Mouse (Mus musculus) left cerebral cortex, adult 2 months (tissue): Measurements from ENCODE around the gene Ccdc30. TPM values are rescaled to one million over a fixed set of nuclear protein-coding genes. Genes with fewer than 3 reads are reported as not detected.
A peak's percentile ranks its signal among the peaks of the same experiment; 100 is the strongest.
"Not testable (repeated sequence)": the region's sequence is repeated elsewhere in the genome, so short reads cannot be mapped to it uniquely, and the experiment has no call there.

Experiments
- DNase-seq, 2 experiments: peaks; one replicate each; pipeline ENCODE4 v3.0.0; 2021 to 2022; ENCODE audit warnings: low spot score in 2 of 2, mixed read lengths in 1 of 2; ENCODE audit errors: extremely low spot score in 1 of 2
- H3K27ac ChIP-seq: fragments of 200-600 bp; 2 replicates; pipeline ENCODE4 v1.8.1; 2022
- H3K4me3 ChIP-seq: fragments of 200-600 bp; 2 replicates; pipeline ENCODE4 v1.8.1; 2022
- CTCF ChIP-seq: fragments of 200-600 bp; IDR thresholded peaks from 2 replicates; pipeline ENCODE4 v1.8.1; 2022; ENCODE audit warnings: antibody characterized with exemption, mild to moderate bottlenecking, moderate library complexity
- intact Hi-C: fragments of 180-260 bp; cut with DNase I; formaldehyde crosslinking; loops from one replicate; pipeline ENCODE4 v1.15.1; 2025
- total RNA-seq, 2 experiments: library from RNA; stranded (reverse); gene quantifications; 2 replicates each; pipeline ENCODE4 v1.2.3; 2021

Gene Ccdc30
- total RNA-seq, 2 experiments from 2014 or later, result 19.6 to 20.8 TPM

DNA sequence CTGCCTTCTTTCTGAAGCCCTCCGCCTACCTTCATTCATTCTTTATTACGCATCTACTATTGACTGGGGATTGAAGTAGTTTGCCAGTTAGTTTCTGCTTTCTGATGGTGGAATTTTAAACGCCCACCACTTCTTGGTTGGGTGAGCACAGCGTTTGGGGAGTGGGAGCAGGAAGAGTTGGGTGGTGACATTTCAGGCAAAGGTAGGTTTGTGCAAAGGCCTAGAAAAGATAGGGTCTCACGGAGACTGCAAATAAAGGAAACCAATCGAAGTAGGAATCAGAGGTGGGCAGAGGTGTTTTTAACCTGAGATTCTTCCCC is 120.2 kb downstream of the Ccdc30 start:
- peak overlapping the region; percentile 66 for H3K4me3 ChIP-seq
- DNase-seq, result peak in 1 of 2 experiments; percentile 11
- no peak for TF ChIP-seq CTCF
- intact Hi-C loops, result loop anchor here (2.0 to 10.0 kb wide), 2 partner anchors 26 to 240 kb away; partner anchors contain the start of genes Foxj3, Frg2f1 and Ppih
- peak overlapping the region; percentile 98 for H3K27ac ChIP-seq

DNA sequence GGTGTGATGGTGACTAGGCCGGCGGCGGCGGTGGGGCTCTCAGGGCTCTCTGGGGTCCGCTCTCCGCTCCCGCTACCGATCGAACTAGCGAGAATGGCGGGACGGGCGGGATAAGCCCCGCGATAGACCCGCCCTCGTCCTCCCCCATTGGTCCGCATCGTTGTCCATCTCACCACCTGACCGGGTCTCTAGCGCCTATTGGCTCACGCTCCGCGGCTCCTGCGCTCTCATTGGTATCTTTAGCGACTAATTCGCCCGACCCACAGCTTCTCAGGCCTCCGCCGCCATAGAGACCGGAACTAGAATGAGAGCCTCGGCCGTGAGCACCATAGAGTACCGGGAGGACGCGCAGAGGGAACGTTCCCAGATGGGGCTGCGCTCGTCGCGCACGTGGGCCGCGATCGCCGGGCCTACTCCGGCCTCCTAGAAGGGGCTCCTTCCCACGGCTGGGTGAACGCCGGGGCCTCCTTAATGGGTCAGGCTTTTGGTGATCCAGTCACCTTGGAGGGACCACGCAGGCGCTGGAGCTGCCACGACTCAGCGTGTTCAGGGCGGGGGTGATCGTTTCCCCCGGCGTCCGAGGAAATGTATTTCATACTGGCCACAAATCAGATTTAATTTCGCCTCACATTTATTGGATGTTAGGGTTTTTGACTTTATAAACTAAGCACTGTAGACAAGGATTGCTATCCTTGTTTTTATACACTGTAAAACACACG is 120.7 kb downstream of the Ccdc30 start, which contains the start of gene Ybx1:
Gene Ybx1 (minus strand): TSS at position 190 of the 719 bp plus-strand sequence.
- TF ChIP-seq CTCF, result no peak
- intact Hi-C loops, result loop anchor here (2.0 to 10.0 kb wide), 2 partner anchors 26 to 240 kb away; partner anchors contain the start of genes Foxj3, Frg2f1 and Ppih
- peak; percentile 100 for DNase-seq
- Histone ChIP-seq H3K4me3 (peak within 1 kb of the TSS; percentile 66), H3K27ac (peak within 1 kb of the TSS; percentile 98)

- H3K27ac ChIP-seq, result peak overlapping the region; percentile 78
- DNase-seq, result peak; percentile 19 to 51
- no peak for TF ChIP-seq CTCF
- H3K4me3 ChIP-seq, result peak overlapping the region; percentile 66
- intact Hi-C loops, result loop anchor here (2.0 to 10.0 kb wide), 3 partner anchors 27 to 241 kb away; partner anchors contain the start of genes Foxj3, Frg2f1 and Ppih
Observed at GRCm38 (mm10) chr4:119293574-119294258, 121.6 kb downstream of the Ccdc30 start.

DNA sequence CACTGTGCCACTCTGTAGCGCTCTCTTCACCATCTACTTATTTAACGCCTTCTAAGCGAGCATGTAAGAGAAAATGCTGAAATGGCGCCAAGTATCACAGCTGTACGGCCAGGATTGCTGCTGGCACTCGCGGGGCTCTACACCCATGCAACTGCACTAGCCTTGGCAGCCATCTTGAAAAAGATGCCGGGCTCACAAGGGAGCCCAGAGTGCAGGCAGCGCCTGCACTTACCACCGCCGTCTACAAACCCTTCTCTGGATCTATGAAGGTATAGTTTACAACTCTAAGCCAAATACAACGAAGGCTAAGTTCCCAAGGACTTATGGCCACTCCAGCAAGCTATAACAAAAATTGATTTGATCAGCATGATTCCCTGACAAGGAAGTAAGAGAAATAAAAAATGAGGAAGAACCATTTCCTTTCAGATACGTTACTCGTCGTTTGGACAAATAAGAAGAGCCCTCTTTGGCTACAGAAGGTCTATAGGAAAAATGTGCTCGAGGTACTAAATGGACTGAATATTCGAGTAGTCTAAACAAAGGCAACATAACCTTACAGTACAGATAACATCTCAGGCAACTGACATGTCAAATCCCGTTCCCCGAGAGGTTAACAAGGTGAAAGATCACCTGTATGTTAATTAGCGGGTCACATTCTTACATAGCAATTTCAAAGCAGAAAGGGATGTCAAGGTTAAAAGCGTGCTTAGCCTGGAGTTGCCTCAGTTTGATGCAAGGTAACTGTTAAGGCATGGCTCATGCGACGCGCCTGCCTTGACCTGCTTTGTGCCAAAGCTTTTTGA is 122.3 kb downstream of the Ccdc30 start:
- peak overlapping the region; percentile 66 for H3K4me3 ChIP-seq
- TF ChIP-seq CTCF, result no peak
- DNase-seq, result peak; percentile 35 to 40
- peak overlapping the region; percentile 22; the same call in 1 of the 2 replicates for H3K27ac ChIP-seq
- intact Hi-C loops, result loop anchor here (2.0 to 10.0 kb wide), 2 partner anchors 48 to 242 kb away; partner anchors contain the start of genes Foxj3 and Frg2f1

DNA sequence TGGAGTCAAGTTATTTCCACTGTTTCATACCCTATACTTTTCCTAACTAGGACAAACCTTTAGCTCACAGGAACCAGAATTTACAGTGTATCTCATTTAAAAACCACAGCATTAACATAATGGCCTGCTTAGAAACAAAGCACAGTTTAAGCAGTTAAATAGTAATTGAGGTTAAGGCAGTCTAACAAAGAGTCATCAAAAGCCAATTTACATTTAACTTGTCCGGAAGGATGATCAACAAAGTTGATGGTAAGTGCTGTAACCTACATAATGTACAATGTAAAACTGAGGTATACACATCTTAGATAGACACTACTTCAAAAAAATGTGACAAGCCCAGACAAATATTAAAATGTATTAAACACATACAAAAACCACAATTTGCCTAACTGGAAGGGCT is 123.4 kb downstream of the Ccdc30 start:
- intact Hi-C loops, result loop anchor here (2.0 to 10.0 kb wide), 2 partner anchors 47 to 243 kb away; partner anchors contain the start of genes Foxj3 and Frg2f1
- Histone ChIP-seq H3K27ac (no peak overlapping the region), H3K4me3 (peak overlapping the region; percentile 66)
- DNase-seq, result no peak
- TF ChIP-seq CTCF, result no peak

GRCm38 (mm10) chr4:119285336-119285735 is 130.0 kb downstream of the Ccdc30 start:
- Histone ChIP-seq H3K4me3 (no peak overlapping the region), H3K27ac (no peak overlapping the region)
- no peak for TF ChIP-seq CTCF
- DNase-seq, result no peak
- intact Hi-C loops, result no loop called here

DNA sequence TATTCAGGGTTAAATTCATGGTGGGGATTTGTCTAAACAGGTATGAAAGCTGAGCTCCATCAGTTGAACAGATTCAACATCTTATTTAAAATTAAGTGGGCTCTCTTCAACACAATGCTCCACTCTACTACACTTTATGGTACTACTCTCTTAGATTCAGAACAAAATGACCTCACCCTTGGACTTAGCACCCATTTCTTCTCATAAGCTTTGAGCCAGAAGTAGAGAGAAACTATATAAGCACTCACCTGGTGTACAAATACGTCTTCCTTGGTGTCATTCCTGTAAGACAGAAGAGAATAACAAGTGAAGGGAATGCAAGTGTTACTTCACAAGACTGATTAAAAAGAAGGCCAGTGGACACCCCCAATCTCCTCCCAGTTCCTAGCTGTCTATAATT is 130.5 kb downstream of the Ccdc30 start:
- DNase-seq, result no peak
- Histone ChIP-seq H3K27ac (no peak overlapping the region), H3K4me3 (no peak overlapping the region)
- no peak for TF ChIP-seq CTCF
- intact Hi-C loops, result no loop called here

GRCm38 (mm10) chr4:119278784-119279183 is 136.5 kb downstream of the Ccdc30 start:
- intact Hi-C loops, H3K27ac ChIP-seq, DNase-seq, H3K4me3 ChIP-seq: not testable (repeated sequence)

- intact Hi-C loops, result no loop called here
- H3K27ac ChIP-seq, result peak overlapping the region; percentile 38; the same call in 1 of the 2 replicates
- no peak for TF ChIP-seq CTCF
- no peak overlapping the region for H3K4me3 ChIP-seq
- DNase-seq, result no peak
Observed at GRCm38 (mm10) chr4:119275726-119276125, 139.6 kb downstream of the Ccdc30 start.

- no peak; the same call in 1 of the 2 replicates for TF ChIP-seq CTCF
- peak overlapping the region; percentile 38 for H3K27ac ChIP-seq
- no peak for DNase-seq
- intact Hi-C loops, result no loop called here
- no peak overlapping the region for H3K4me3 ChIP-seq
Observed at GRCm38 (mm10) chr4:119275226-119275625, 140.1 kb downstream of the Ccdc30 start.

DNA sequence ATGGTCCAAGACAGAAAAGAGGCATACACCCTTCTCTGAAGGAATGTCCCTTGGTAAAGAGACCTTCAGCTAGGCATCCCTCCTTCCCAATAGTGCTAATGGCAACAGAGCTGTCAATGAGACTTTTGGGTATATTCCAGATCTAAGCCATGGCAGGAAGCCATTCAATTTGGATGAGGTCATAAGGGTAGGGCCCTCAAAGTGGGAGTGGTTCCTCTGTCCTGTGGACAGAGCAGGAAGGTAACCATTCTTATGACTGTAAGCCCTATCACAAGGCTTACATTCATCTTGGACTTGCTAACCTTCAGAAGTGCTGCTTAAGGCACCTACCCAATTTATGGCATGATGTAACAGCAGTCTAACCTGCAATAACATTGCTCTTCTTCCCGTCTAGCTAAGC is 140.7 kb downstream of the Ccdc30 start:
- no peak overlapping the region for H3K4me3 ChIP-seq

More for the DNA sequence above, 140.7 kb downstream of the Ccdc30 start:
- no peak for DNase-seq
- TF ChIP-seq CTCF, result no peak
- intact Hi-C loops, result no loop called here
- H3K27ac ChIP-seq, result peak overlapping the region; percentile 38

Other genes starting within 250 kb of the Ccdc30 start
- gene Zfp691, start 241.3 kb downstream of the Ccdc30 start, total RNA-seq, result 1 to 10 TPM; 7.5 to 7.8 TPM
- under 1 TPM; 0.40 to 0.54 TPM for gene Ermap, start 225.5 kb downstream of the Ccdc30 start, total RNA-seq
- gene Svbp, start 220.2 kb downstream of the Ccdc30 start, total RNA-seq, result 10 to 100 TPM; 15.1 to 17.2 TPM
- gene Tmem269, start 197.3 kb downstream of the Ccdc30 start, total RNA-seq, result under 1 TPM; 0.44 to 0.57 TPM
- 10 to 100 TPM; 28.5 to 30.4 TPM for gene AU022252, start 182.8 kb downstream of the Ccdc30 start, total RNA-seq
- 1 to 10 TPM; 8.0 to 8.9 TPM for gene P3h1, start 182.6 kb downstream of the Ccdc30 start, total RNA-seq
- gene Cldn19, start 160.1 kb downstream of the Ccdc30 start, total RNA-seq, result under 1 TPM; 0.18 to 0.30 TPM
- gene Ybx1, start 120.9 kb downstream of the Ccdc30 start, total RNA-seq, result 100 to 1,000 TPM; 191 to 223 TPM
- 10 to 100 TPM; 14.1 to 20.8 TPM for gene Ppih, start 95.0 kb downstream of the Ccdc30 start, total RNA-seq
- 1 to 10 TPM; 5.7 to 7.0 TPM for gene Ppcs, start 6.9 kb upstream of the Ccdc30 start, total RNA-seq
- under 1 TPM; 0.30 to 0.36 TPM for gene Zmynd12, start 7.3 kb upstream of the Ccdc30 start, total RNA-seq
- gene Rimkla, start 77.1 kb upstream of the Ccdc30 start, total RNA-seq, result 1 to 10 TPM; 6.2 to 9.3 TPM
- gene Foxj3, start 121.5 kb upstream of the Ccdc30 start, total RNA-seq, result 10 to 100 TPM; 69.6 to 72.2 TPM
- 10 to 100 TPM; 21.4 to 22.5 TPM for gene Frg2f1, start 124.0 kb upstream of the Ccdc30 start, total RNA-seq
- not detected for gene Guca2a, start 222.2 kb upstream of the Ccdc30 start, total RNA-seq
- gene Guca2b, start 243.4 kb upstream of the Ccdc30 start, total RNA-seq, result not detected